ENCODE assay signal across 8 mouse cellular contexts in the genomic region with DNA sequence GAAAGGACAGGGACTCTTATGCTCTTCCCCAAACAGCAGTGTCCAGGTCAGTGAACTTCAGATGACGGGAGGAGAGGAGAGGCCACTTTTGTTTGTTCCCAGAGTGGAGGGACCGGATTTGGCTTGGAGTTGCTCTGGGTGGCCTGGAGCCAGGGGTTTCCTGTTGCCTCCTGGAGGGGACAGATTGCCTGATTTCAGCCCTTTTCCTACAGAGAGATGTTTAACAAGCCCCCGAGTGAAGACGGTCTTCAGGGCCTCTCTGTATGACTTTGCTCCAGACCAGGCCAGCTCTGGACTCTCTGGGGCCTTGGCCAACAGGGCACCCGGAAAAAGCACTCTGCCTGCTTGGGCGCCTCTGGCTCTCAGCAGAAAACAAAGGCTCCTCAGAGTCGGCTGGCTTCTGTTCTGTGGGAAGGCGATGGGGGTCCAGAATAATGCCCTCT. TPM values are rescaled to one million over a fixed set of nuclear protein-coding genes. Genes with fewer than 3 reads are reported as not detected.
DNase-seq lines count a peak whose midpoint lies in the region; ATAC-seq and TF ChIP-seq lines count a peak whose summit lies in the region.

No protein-coding gene starts in this region.

- intact Hi-C loops in gastrocnemius, postnatal 36 days (cut with DNase I): no loop called here

- peaks cover 41% of the 10 kb centered on the region for H3K27me3 ChIP-seq in liver, embryonic 16.5 days (ENCODE audit: control insufficient read depth, insufficient read depth, low read depth, low read length)
- peaks cover 21% of the 10 kb centered on the region for H3K27me3 ChIP-seq in small intestine, adult 2 months (ENCODE audit: control insufficient read depth, insufficient read depth, low read length)

- peak; percentile 39 for DNase-seq in cerebellum, adult 11-12 months
- no peak for DNase-seq in cerebellum, adult 9-10 months
- DNase-seq in adrenal gland, postnatal 10 days: peak; percentile 70
- DNase-seq in gastrocnemius, postnatal 36 days: peak; percentile 63 to 70
- peak; percentile 44 for DNase-seq in induced T-regulatory cell, adult 2 months (ENCODE audit: low read depth)

- 35% methylated on average over 8 of the region's 8 CpGs for WGBS in liver, embryonic 16.5 days (ENCODE audit: insufficient replicate concordance)
- 39% methylated on average over 8 of the region's 8 CpGs for WGBS in small intestine, adult 2 months

- H3K4me1 ChIP-seq in liver, embryonic 16.5 days (ENCODE audit: control insufficient read depth, low read depth, low read length): peaks cover 36% of the 10 kb centered on the region
- H3K4me1 ChIP-seq in small intestine, adult 2 months (ENCODE audit: control insufficient read depth, insufficient read depth, insufficient read length, low read length): peaks cover 24% of the 10 kb centered on the region

- H3K9me3 ChIP-seq in liver, embryonic 16.5 days (replicated peaks; ENCODE audit: control insufficient read depth, low read length): no peaks in the 10 kb centered on the region

- peak overlapping the region; percentile 96 for H3K4me2 ChIP-seq in liver, embryonic 16.5 days (ENCODE audit: low read depth, low read length)

- no peak for TF ChIP-seq POLR2A in small intestine, adult 2 months (IDR thresholded peaks at IDR 0.05; ENCODE audit: low read depth, low read length)

- no peak for ATAC-seq in liver, embryonic 16.5 days (ENCODE audit: low read depth)
- no peak for ATAC-seq in erythroid progenitor cell, adult 5-6 weeks (replicated peaks; ENCODE audit: low FRiP score, poor library complexity, severe bottlenecking)

- H3K4me3 ChIP-seq in liver, embryonic 16.5 days (ENCODE audit: low read depth, low read length): peak overlapping the region; percentile 73
- H3K4me3 ChIP-seq in small intestine, adult 2 months (ENCODE audit: low read depth, low read length): peak overlapping the region; percentile 82

- peak overlapping the region; percentile 70 for H3K27ac ChIP-seq in liver, embryonic 16.5 days (ENCODE audit: low read length)
- peak overlapping the region; percentile 83 for H3K27ac ChIP-seq in small intestine, adult 2 months (ENCODE audit: insufficient read depth, low read depth, low read length)

- no peak for TF ChIP-seq CTCF in small intestine, adult 2 months (IDR thresholded peaks at IDR 0.05; ENCODE audit: extremely low read depth, insufficient read length, insufficient replicate concordance, low read depth, low read length)

- H3K36me3 ChIP-seq in liver, embryonic 16.5 days (ENCODE audit: control insufficient read depth, insufficient read depth): no peaks in the 10 kb centered on the region
- H3K36me3 ChIP-seq in small intestine, adult 2 months (ENCODE audit: control insufficient read depth, insufficient read depth, low read length): peaks cover under 1% of the 10 kb centered on the region; the same call in 1 of the 2 replicates

- peak overlapping the region; percentile 68; the same call in 1 of the 2 replicates for H3K9ac ChIP-seq in liver, embryonic 16.5 days (ENCODE audit: low read depth, low read length)

RNA-seq across cellular contexts. Expression of gene Crip2, which starts 1.5 kb away (rescaled TPM):
- 100 to 1,000 TPM; 184 to 199 TPM for total RNA-seq in adrenal gland, postnatal 10 days (2021)
- total RNA-seq in gastrocnemius, postnatal 36 days (2021): 10 to 100 TPM; 30.9 to 39.3 TPM
- polyA plus RNA-seq in liver, embryonic 16.5 days (2015; fragmentation: Nextera tagmentation; extraction: Ambion mirVana): 41.6 and 43.8 TPM in 2 replicates
- 73.8 and 86.3 TPM in 2 replicates for polyA plus RNA-seq in small intestine, adult 2 months (2012; rRNA removed)
- 22.7 and 54.1 TPM in 2 replicates for total RNA-seq in erythroid progenitor cell, adult 5-6 weeks (2015; ENCODE audit: low replicate concordance)
- 16.0 and 29.5 TPM in 2 replicates for total RNA-seq in erythroid progenitor cell, adult 5-6 weeks (2017; ENCODE audit: low replicate concordance)

RNA-seq across cellular contexts. Expression of gene Crip1, which starts 4.6 kb away (rescaled TPM):
- total RNA-seq in adrenal gland, postnatal 10 days (2021): 100 to 1,000 TPM; 151 to 176 TPM
- total RNA-seq in gastrocnemius, postnatal 36 days (2021): 10 to 100 TPM; 73.5 to 88.6 TPM
- polyA plus RNA-seq in liver, embryonic 16.5 days (2015; fragmentation: Nextera tagmentation; extraction: Ambion mirVana): 97.4 and 102 TPM in 2 replicates
- 4,805 and 16,576 TPM in 2 replicates for polyA plus RNA-seq in small intestine, adult 2 months (2012; rRNA removed)
- total RNA-seq in erythroid progenitor cell, adult 5-6 weeks (2015; ENCODE audit: low replicate concordance): 106 and 143 TPM in 2 replicates
- total RNA-seq in erythroid progenitor cell, adult 5-6 weeks (2017; ENCODE audit: low replicate concordance): 93.8 and 176 TPM in 2 replicates

RNA-seq across cellular contexts. Expression of gene Tedc1, which starts 14.7 kb away (rescaled TPM):
- 1 to 10 TPM; 3.1 to 5.4 TPM for total RNA-seq in adrenal gland, postnatal 10 days (2021)
- total RNA-seq in gastrocnemius, postnatal 36 days (2021): under 1 TPM; 0.56 to 0.67 TPM
- 9.1 and 9.2 TPM in 2 replicates for polyA plus RNA-seq in liver, embryonic 16.5 days (2015; fragmentation: Nextera tagmentation; extraction: Ambion mirVana)
- 9.2 and 18.3 TPM in 2 replicates for polyA plus RNA-seq in small intestine, adult 2 months (2012; rRNA removed)
- total RNA-seq in erythroid progenitor cell, adult 5-6 weeks (2015; ENCODE audit: low replicate concordance): 11.3 and 18.7 TPM in 2 replicates
- total RNA-seq in erythroid progenitor cell, adult 5-6 weeks (2017; ENCODE audit: low replicate concordance): 18.9 and 38.9 TPM in 2 replicates

RNA-seq across cellular contexts. Expression of gene Mta1, which starts 43.5 kb away (rescaled TPM):
- 10 to 100 TPM; 78.1 to 85.9 TPM for total RNA-seq in adrenal gland, postnatal 10 days (2021)
- 10 to 100 TPM; 32.3 to 36.1 TPM for total RNA-seq in gastrocnemius, postnatal 36 days (2021)
- 3.4 and 3.5 TPM in 2 replicates for polyA plus RNA-seq in liver, embryonic 16.5 days (2015; fragmentation: Nextera tagmentation; extraction: Ambion mirVana)
- polyA plus RNA-seq in small intestine, adult 2 months (2012; rRNA removed): 23.9 and 47.6 TPM in 2 replicates
- 27.2 and 40.4 TPM in 2 replicates for total RNA-seq in erythroid progenitor cell, adult 5-6 weeks (2015; ENCODE audit: low replicate concordance)
- 17.6 and 21.6 TPM in 2 replicates for total RNA-seq in erythroid progenitor cell, adult 5-6 weeks (2017; ENCODE audit: low replicate concordance)

RNA-seq across cellular contexts. Expression of gene Tmem121, which starts 44.2 kb away (rescaled TPM):
- 1 to 10 TPM; 3.0 to 3.1 TPM for total RNA-seq in adrenal gland, postnatal 10 days (2021)
- total RNA-seq in gastrocnemius, postnatal 36 days (2021): under 1 TPM; 0.15 TPM
- polyA plus RNA-seq in liver, embryonic 16.5 days (2015; fragmentation: Nextera tagmentation; extraction: Ambion mirVana): 0.36 and 0.39 TPM in 2 replicates
- polyA plus RNA-seq in small intestine, adult 2 months (2012; rRNA removed): 1.8 and 2.4 TPM in 2 replicates
- not detected in 2 replicates for total RNA-seq in erythroid progenitor cell, adult 5-6 weeks (2015; ENCODE audit: low replicate concordance)
- not detected in 2 replicates for total RNA-seq in erythroid progenitor cell, adult 5-6 weeks (2017; ENCODE audit: low replicate concordance)
